Mouse (Mus musculus): ENCODE results near the gene Oxsm. TPM values are rescaled to one million over a fixed set of nuclear protein-coding genes. Genes with fewer than 3 reads are reported as not detected.

Gene Oxsm
- polyA plus RNA-seq (2012), result 0.10 TPM in 1 of 2 replicates, not detected in the other

DNA sequence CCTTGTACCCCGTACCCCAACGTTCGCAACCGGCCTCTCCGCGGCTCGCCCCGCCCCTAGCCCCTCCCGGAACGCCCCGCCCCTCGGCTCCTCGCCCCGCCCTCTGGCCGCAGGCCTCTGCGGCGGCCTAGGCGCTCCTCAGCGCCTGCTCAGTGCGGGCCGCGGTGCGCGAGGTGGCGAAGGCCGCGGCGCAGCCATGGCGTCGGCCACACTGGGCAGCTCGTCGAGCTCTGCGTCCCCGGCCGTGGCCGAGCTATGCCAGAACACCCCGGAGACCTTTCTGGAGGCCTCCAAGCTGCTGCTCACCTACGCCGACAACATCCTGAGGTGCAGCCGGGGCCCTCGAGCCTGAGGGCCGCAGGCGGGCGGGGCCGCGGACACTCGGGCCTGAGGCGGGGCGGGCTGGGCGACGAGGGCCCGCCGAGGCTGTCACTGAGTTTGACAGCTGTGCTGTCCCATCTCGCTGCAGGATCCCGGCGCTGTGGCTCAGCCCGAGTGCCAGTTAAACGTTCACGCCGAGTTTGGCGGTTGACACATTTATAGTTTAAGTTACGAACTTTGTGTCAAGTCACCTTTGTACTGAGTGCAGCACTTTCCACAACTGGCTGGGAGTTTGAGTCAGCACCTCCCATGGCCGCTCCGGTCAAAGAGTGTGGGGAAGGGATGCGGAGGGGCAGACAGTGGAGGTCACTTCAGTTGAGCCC is at the start of gene Oxsm, which contains the start of gene Ngly1:
Gene Oxsm (minus strand): TSS at position 638 of the 704 bp plus-strand sequence.
Gene Ngly1 (plus strand): TSS at position 110 of the 704 bp plus-strand sequence.
- peaks cover 82% of the 10 kb centered on the region for H3K4me1 ChIP-seq (ENCODE audit: control insufficient read depth)
- H3K9me3 ChIP-seq (ENCODE audit: control insufficient read depth, low read length), result no peaks in the 10 kb centered on the region
- H3K36me3 ChIP-seq (ENCODE audit: control insufficient read depth), result peaks cover 26% of the 10 kb centered on the region
- no peak for TF ChIP-seq GATA1 (IDR thresholded peaks at IDR 0.05; ENCODE audit: low read length)
- no peak for TF ChIP-seq TAL1 (IDR thresholded peaks at IDR 0.05; ENCODE audit: low read length)
- H3K4me3 ChIP-seq (replicated peaks), result peak within 1 kb of the TSS; percentile 76
- H3K27me3 ChIP-seq (ENCODE audit: control insufficient read depth), result no peaks in the 10 kb centered on the region

DNA sequence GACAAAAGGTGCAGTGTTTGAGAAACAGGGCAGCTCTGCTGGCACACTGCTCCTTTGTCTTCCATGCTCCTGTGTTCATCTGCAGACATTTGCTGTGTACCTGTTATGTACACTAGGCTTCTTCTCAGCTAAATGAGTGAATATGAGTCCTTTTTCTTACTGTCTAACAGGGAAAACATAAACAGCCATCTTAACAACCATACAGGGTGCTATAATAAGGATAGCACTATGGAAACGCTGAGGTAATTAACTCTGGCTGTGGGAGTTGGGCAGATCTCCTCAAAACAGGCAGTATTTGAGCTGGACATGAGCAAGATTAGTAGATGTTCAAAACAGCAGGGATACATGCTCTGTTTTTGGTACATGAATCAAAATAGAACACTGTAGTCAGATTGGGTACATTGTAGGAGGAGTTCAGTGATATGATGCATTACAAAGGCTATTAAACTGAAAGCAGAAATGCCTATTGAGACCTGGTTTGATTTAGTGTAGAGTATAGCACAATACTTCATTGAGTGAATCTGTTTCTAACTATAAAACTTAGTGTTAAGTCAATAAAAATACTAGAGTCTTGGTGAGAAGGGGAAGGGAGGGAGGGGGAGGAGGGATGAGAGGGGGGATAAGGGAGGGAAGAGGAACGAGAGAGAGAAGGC is 47.3 kb upstream of the Oxsm start:
- Histone ChIP-seq H3K36me3 (ENCODE audit: control insufficient read depth) (peaks cover 46% of the 10 kb centered on the region), H3K9me3 (ENCODE audit: control insufficient read depth, low read length) (no peaks in the 10 kb centered on the region), H3K4me3 (replicated peaks) (no peak overlapping the region), H3K4me1 (ENCODE audit: control insufficient read depth) (peaks cover 3% of the 10 kb centered on the region), H3K27me3 (ENCODE audit: control insufficient read depth) (no peaks in the 10 kb centered on the region)
- no peak for TF ChIP-seq GATA1 (IDR thresholded peaks at IDR 0.05; ENCODE audit: low read length)
- TF ChIP-seq TAL1 (IDR thresholded peaks at IDR 0.05; ENCODE audit: low read length), result no peak

DNA sequence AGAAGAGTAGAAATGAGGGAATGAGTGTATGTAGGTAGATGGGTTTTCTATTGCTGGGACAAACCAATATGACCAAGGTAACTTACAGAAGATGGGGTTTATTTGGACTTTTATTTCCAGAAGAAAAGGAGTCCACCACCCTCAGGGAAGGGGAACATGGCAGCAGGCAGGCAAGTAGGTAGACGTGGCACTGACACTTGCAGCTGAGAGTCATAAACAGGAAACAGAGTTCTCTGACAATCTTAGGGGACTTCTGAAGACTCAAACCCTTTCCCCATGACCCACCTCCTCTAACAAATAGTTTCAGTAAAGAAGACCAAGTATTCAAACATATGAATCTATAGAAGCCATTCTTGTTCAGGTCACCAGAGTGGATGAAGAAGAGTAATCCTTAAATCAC is 44.3 kb upstream of the Oxsm start:
- Histone ChIP-seq H3K27me3 (ENCODE audit: control insufficient read depth) (no peaks in the 10 kb centered on the region), H3K9me3 (ENCODE audit: control insufficient read depth, low read length) (no peaks in the 10 kb centered on the region), H3K36me3 (ENCODE audit: control insufficient read depth) (peaks cover 61% of the 10 kb centered on the region), H3K4me3 (replicated peaks) (no peak overlapping the region), H3K4me1 (ENCODE audit: control insufficient read depth) (peaks cover 5% of the 10 kb centered on the region)
- TF ChIP-seq GATA1 (IDR thresholded peaks at IDR 0.05; ENCODE audit: low read length), result no peak
- no peak for TF ChIP-seq TAL1 (IDR thresholded peaks at IDR 0.05; ENCODE audit: low read length)

DNA sequence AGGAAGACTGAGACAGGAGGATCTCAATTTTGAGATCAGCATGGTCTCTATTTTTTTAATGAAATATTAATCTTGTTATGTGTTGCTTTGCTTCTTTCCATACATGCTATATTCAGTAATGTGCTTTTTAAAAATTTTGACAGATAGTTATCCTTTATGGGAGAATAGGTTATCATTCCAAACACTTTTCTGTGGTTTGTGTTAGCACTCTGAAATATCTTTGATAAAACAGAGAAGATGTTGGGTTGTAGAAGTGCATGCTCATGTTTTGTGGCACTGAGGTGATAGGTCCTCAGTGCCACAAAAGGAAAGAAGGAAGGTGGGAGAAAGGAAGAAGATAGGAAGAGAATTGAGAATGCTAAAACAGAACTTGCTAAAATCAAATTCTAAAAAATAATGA is 43.4 kb upstream of the Oxsm start:
- peaks cover 5% of the 10 kb centered on the region for H3K4me1 ChIP-seq (ENCODE audit: control insufficient read depth)
- H3K36me3 ChIP-seq (ENCODE audit: control insufficient read depth), result peaks cover 63% of the 10 kb centered on the region
- TF ChIP-seq TAL1 (IDR thresholded peaks at IDR 0.05; ENCODE audit: low read length) (no peak), GATA1 (IDR thresholded peaks at IDR 0.05; ENCODE audit: low read length) (no peak)
- H3K27me3 ChIP-seq (ENCODE audit: control insufficient read depth), result no peaks in the 10 kb centered on the region
- H3K4me3 ChIP-seq (replicated peaks), result no peak overlapping the region
- H3K9me3 ChIP-seq (ENCODE audit: control insufficient read depth, low read length), result no peaks in the 10 kb centered on the region

DNA sequence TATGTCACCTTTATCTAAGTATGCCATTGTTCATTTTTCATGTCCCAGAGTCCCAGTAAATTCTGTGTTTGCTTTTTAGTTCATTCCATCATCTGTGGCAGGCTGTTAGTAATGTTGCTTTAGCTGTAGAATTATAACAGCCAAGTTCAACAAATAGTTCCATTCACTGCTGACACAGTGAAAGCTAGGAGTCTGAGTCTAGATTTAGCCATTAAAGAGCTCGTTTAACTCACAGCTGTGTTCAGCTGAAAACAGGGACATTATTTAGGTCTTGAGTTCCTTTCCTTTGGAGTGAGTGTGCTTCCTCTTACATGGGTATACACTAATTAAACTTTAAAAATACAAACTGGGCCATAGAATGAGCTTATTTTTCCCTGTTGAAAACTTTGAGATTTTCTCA is 42.8 kb upstream of the Oxsm start:
- Histone ChIP-seq H3K27me3 (ENCODE audit: control insufficient read depth) (no peaks in the 10 kb centered on the region), H3K9me3 (ENCODE audit: control insufficient read depth, low read length) (no peaks in the 10 kb centered on the region), H3K4me1 (ENCODE audit: control insufficient read depth) (peaks cover 5% of the 10 kb centered on the region), H3K36me3 (ENCODE audit: control insufficient read depth) (peaks cover 59% of the 10 kb centered on the region), H3K4me3 (replicated peaks) (no peak overlapping the region)
- TF ChIP-seq GATA1 (IDR thresholded peaks at IDR 0.05; ENCODE audit: low read length), result no peak
- no peak for TF ChIP-seq TAL1 (IDR thresholded peaks at IDR 0.05; ENCODE audit: low read length)

DNA sequence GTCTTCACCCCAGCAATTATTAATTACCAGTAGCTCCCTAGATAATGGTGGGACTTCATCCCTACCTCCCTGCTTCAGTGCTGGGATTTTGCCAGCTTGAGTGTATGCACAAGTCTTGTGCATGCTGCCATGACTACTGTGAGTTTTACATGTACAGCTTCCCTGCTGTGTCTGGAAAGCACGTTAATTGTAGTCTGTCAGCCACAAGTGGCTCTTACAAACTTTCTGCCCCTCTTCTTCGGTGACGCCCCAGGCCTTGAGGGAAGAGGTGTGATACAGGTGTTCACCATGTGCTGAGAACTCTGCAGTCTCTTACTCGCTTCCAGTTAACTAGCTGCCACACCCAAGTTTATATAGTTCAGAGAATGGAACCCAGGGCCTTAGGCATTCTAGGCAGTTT is 34.4 kb upstream of the Oxsm start:
- H3K4me3 ChIP-seq (replicated peaks), result no peak overlapping the region
- no peaks in the 10 kb centered on the region for H3K27me3 ChIP-seq (ENCODE audit: control insufficient read depth)
- no peaks in the 10 kb centered on the region for H3K9me3 ChIP-seq (ENCODE audit: control insufficient read depth, low read length)
- TF ChIP-seq GATA1 (IDR thresholded peaks at IDR 0.05; ENCODE audit: low read length), result no peak
- TF ChIP-seq TAL1 (IDR thresholded peaks at IDR 0.05; ENCODE audit: low read length), result no peak
- H3K36me3 ChIP-seq (ENCODE audit: control insufficient read depth), result peaks cover 26% of the 10 kb centered on the region
- H3K4me1 ChIP-seq (ENCODE audit: control insufficient read depth), result no peaks in the 10 kb centered on the region

DNA sequence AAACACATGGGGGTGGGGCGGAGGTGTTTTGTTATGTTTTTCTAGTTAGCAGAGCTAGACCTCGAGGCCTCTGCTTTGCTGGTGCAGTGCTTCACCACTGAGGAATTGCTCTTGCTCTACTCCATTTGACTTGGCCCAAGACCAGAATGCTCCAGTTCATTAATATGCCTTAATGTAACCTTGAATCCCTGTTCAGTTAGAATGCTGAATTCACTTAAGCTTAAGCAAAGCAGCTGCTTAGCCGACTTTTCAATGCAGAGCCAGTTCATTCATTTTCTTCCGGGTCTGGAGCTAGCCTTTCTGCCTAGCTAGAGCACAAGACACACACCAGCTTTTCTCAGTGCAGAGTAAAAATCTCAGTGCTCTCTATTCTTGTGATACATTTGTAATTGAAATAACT is 29.6 kb upstream of the Oxsm start:
- H3K27me3 ChIP-seq (ENCODE audit: control insufficient read depth), result no peaks in the 10 kb centered on the region
- H3K36me3 ChIP-seq (ENCODE audit: control insufficient read depth), result peaks cover 23% of the 10 kb centered on the region
- H3K4me3 ChIP-seq (replicated peaks), result no peak overlapping the region
- H3K9me3 ChIP-seq (ENCODE audit: control insufficient read depth, low read length), result no peaks in the 10 kb centered on the region
- TF ChIP-seq TAL1 (IDR thresholded peaks at IDR 0.05; ENCODE audit: low read length) (no peak), GATA1 (IDR thresholded peaks at IDR 0.05; ENCODE audit: low read length) (no peak)
- no peaks in the 10 kb centered on the region for H3K4me1 ChIP-seq (ENCODE audit: control insufficient read depth)

DNA sequence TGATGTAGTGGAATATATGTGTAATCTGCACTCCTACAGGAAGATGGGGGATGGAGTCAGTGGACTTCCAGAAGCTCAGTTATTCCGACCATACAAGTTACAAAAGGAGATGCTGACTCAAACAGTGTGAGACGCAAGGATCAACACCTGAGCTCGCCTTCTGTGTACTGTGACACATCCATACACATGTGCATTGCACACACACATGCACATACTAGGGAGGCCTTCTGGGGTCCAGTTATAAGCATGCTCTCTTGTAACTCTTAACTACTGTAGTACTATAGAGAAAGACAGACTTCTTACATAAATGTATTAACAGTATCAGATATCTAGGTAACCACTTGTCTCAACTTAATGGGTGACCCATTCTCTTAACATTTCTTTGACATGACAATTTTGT is 24.1 kb upstream of the Oxsm start:
- peaks cover 37% of the 10 kb centered on the region for H3K36me3 ChIP-seq (ENCODE audit: control insufficient read depth)
- H3K4me1 ChIP-seq (ENCODE audit: control insufficient read depth), result no peaks in the 10 kb centered on the region
- no peak overlapping the region for H3K4me3 ChIP-seq (replicated peaks)
- no peak for TF ChIP-seq TAL1 (IDR thresholded peaks at IDR 0.05; ENCODE audit: low read length)
- TF ChIP-seq GATA1 (IDR thresholded peaks at IDR 0.05; ENCODE audit: low read length), result no peak
- no peaks in the 10 kb centered on the region for H3K27me3 ChIP-seq (ENCODE audit: control insufficient read depth)
- H3K9me3 ChIP-seq (ENCODE audit: control insufficient read depth, low read length), result no peaks in the 10 kb centered on the region

DNA sequence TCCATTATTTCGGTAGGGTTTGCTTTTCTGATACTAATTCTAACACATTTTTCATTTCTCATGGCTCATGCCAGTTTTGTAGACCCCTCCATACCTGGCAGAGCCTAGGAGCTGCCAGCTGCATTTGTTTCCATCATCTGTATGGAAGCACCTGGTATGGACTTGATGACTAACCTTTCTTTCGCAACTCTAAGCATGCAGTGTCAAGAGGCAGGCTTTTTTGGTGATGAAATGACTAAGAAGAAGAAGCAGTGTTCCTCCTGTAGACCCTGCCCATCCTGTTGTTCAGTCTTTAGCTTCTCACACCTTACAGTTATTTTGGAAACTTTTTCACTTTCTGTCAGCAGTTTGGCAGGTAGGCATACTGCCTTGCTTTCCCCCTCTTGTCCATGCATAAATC is 20.2 kb upstream of the Oxsm start:
- H3K36me3 ChIP-seq (ENCODE audit: control insufficient read depth), result peaks cover 55% of the 10 kb centered on the region

More for the DNA sequence above, 20.2 kb upstream of the Oxsm start:
- TF ChIP-seq TAL1 (IDR thresholded peaks at IDR 0.05; ENCODE audit: low read length) (no peak), GATA1 (IDR thresholded peaks at IDR 0.05; ENCODE audit: low read length) (no peak)
- H3K27me3 ChIP-seq (ENCODE audit: control insufficient read depth), result no peaks in the 10 kb centered on the region
- no peak overlapping the region for H3K4me3 ChIP-seq (replicated peaks)
- H3K9me3 ChIP-seq (ENCODE audit: control insufficient read depth, low read length), result no peaks in the 10 kb centered on the region
- H3K4me1 ChIP-seq (ENCODE audit: control insufficient read depth), result no peaks in the 10 kb centered on the region

All from erythroblast, embryonic 14.5 days (primary cell).